Mouse (Mus musculus): ENCODE measurements at regions not wholly inside any gene's neighbourhood (a gene's known extent, or its start where the extent isn't known, plus 50 kb on each side); places are given as distances from the start of the nearest gene placed in this dataset.

- no peak for TF ChIP-seq CTCF (IDR thresholded peaks at IDR 0.05)
- no peak for TF ChIP-seq EP300 (IDR thresholded peaks at IDR 0.05)
Observed at GRCm38 (mm10) chr15:25278317-25279156, 135.0 kb downstream of the Basp1 start.
